Mouse (Mus musculus) CH12.LX (cell line): Measurements from ENCODE around the gene Ilkap.

Source experiments
- CTCF ChIP-seq, 2 experiments: IDR thresholded peaks in 1 of 2; conservative IDR thresholded peaks in 1 of 2; 2 replicates each; pipeline ENCODE4 v1.5.1; 2011 to 2012; ENCODE audit warnings: low read depth in 2 of 2, low read length in 2 of 2, improper control_type of control experiment in 1 of 2, inconsistent platforms in 1 of 2, mild to moderate bottlenecking in 1 of 2, moderate library complexity in 1 of 2
- RCOR1 ChIP-seq: conservative IDR thresholded peaks from 2 replicates; pipeline ENCODE4 v1.6.1; 2012; ENCODE audit warnings: low read depth, mild to moderate bottlenecking, inconsistent platforms, low read length, improper control_type of control experiment
- SIN3A ChIP-seq: IDR thresholded peaks from 2 replicates; pipeline ENCODE4 v1.6.1; 2012; ENCODE audit warnings: low read length, improper control_type of control experiment, inconsistent platforms

DNA sequence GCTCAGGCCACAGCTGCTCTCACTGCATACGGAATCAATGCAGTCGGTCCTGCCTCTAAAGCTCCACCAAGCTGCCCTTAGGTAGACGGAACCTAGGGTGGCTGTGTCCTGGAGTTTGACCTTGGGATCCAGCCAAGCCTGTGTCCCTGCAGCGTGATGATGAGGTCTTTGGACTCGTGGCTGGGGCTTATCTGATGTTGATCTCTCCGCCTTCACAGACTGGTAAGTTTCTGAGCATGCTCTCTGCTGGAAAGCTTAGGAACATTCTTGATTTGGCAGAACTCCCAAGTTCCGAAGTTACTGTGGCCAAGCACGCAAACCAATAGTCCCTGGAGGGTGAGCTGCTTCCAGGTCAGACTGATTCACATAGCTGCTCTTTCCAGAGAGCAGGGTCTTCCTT lies 47.4 kb upstream of the Ilkap start:
- no peak for TF ChIP-seq SIN3A
- no peak for TF ChIP-seq CTCF (conservative IDR thresholded peaks at IDR 0.05 in 1 of 2, IDR thresholded peaks at IDR 0.05 in 1 of 2; ENCODE audit: low read depth in 2 of 2, low read length in 2 of 2)
- TF ChIP-seq RCOR1, result no peak
